Mouse (Mus musculus): ENCODE data around the gene Fgfbp1. TPM values are rescaled to one million over a fixed set of nuclear protein-coding genes. Genes with fewer than 3 reads are reported as not detected.

Fgfbp1 gene
- polyA plus RNA-seq (2021; fragmentation: Nextera tagmentation): 4.3 and 4.5 TPM in 2 replicates
- long read RNA-seq, experiment 1, partial matches to known transcripts: 0 of 3 reads
- long read RNA-seq, experiment 1, other reads (novel, unspliced or antisense): 0 of 3 reads
- long read RNA-seq, experiment 2, partial matches to known transcripts: 0 of 3 reads
- long read RNA-seq, experiment 2, other reads (novel, unspliced or antisense): 0 of 3 reads

DNA sequence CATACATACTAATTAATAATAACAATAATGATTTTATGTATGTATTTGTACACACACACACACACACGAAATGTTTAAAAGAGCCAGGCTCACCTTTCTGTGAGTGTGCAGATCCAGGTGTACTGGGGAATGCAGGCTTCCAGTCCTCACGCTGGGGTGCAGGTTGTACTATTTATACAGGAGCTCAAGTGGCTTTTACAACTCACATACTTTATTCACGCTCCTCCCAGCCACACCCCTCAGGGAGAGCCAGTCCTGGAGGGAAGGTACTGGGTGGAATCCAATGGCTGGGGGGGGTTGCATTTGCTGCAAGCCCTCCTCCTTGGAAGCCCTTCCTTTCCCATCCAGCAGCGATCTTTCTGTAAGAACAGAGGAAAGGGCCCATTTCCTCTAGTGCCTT, at the start of gene Fgfbp1:
Gene Fgfbp1, minus strand, starts transcription at position 160 of the 400 bp plus-strand sequence.

Other genes with a start within 250 kb of the Fgfbp1 start
- gene Bst1, start 162.9 kb downstream of the Fgfbp1 start, polyA plus RNA-seq (2021; fragmentation: Nextera tagmentation): not detected in 2 replicates
- 56.9 and 64.8 TPM in 2 replicates for gene Fbxl5, start 160.1 kb downstream of the Fgfbp1 start, polyA plus RNA-seq (2021; fragmentation: Nextera tagmentation)
- gene Cd38, start 113.2 kb downstream of the Fgfbp1 start, polyA plus RNA-seq (2021; fragmentation: Nextera tagmentation): 2.9 and 4.5 TPM in 2 replicates
- gene Gm7879, start 68.6 kb downstream of the Fgfbp1 start, polyA plus RNA-seq (2021; fragmentation: Nextera tagmentation): 0.31 and 0.66 TPM in 2 replicates
- 5.5 and 6.2 TPM in 2 replicates for gene Prom1, start 120.3 kb upstream of the Fgfbp1 start, polyA plus RNA-seq (2021; fragmentation: Nextera tagmentation)
- 5.1 and 8.1 TPM in 2 replicates for gene Tapt1, start 244.8 kb upstream of the Fgfbp1 start, polyA plus RNA-seq (2021; fragmentation: Nextera tagmentation)

All from left cerebral cortex, adult 6 months (tissue).